Mouse (Mus musculus): ENCODE data around the gene Arid5b. TPM values are rescaled to one million over a fixed set of nuclear protein-coding genes. Genes with fewer than 3 reads are reported as not detected.

Arid5b gene
- polyA plus RNA-seq, 1 experiment, result 4.0 TPM

DNA sequence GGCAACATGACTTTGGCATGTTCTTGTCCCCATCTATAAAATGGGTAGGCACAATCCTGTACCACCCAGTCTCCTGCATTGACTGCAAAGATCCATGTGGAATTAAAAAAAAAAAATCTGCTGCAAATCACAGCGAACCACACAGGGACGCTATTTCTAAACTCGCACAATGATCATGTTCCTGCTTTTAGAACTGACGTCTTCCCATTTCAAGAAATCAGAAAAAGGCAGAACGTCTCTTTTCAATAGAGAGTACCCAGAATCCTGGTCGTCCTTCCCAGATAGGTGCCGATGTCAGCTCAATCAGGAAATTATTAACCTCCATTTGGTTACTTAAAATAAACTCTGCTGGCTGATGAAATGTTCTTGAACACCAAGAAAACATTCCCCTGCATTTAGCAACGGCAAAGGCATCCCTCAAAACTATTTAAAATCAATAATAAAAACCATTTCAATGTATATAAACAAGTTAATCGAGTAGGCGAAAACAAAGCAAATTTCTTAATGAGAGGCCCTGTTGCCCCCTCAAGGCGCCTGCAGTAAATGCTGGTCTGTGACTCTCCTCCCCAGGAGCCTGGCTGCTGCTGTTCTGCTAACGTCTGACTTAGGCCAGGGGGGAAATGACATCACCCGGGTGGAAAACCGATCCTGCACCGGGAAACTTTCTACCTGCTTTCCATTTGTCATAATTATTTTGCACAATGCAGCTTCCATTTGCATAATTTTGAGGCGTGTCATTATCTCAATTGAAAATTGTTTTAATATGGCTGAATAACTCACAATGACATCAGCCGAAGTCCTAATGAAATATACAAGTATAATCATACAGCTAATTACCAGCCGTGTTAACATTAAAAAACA lies 3.4 kb downstream of the Arid5b start:
- TF ChIP-seq CTCF (IDR thresholded peaks at IDR 0.05; ENCODE audit: borderline replicate concordance, control insufficient read depth, extremely low read depth, insufficient read depth, low read length, poor library complexity) (no peak), POLR2A (IDR thresholded peaks at IDR 0.05; ENCODE audit: control insufficient read depth, extremely low read depth, insufficient read depth, low read length, poor library complexity) (no peak)
- Histone ChIP-seq H3K4me3 (ENCODE audit: control insufficient read depth, insufficient read depth, low read length) (no peak overlapping the region), H3K36me3 (ENCODE audit: control insufficient read depth, insufficient read depth, low read length) (no peaks in the 10 kb centered on the region), H3K27me3 (ENCODE audit: control insufficient read depth, insufficient read depth, low read length) (no peaks in the 10 kb centered on the region), H3K27ac (ENCODE audit: control insufficient read depth, insufficient read depth, low read length) (no peak overlapping the region), H3K4me1 (replicated peaks; ENCODE audit: control insufficient read depth, insufficient read depth, low read length) (no peaks in the 10 kb centered on the region)
- DNase-seq, result peak; percentile 12
- 42% methylated on average over 18 of the region's 18 CpGs for WGBS

DNA sequence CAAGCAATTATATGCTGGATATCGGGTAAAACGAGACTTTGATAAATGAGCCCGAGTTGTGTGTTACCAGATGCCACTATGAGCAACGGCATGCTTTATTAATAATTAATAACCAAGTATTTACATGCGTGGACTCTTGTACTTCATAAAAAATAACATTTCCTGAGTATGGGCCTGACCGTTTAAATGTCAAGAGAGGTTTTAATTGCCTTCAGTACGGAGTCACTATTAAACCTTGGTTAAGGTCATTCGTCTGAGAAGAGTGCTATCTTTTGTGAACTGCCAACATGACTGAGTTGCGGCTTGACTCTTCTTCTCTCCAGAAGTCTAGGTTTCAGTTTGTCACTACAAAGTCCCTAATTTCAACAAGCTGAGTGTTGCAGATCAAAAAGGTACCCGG lies 8.8 kb downstream of the Arid5b start:
- Histone ChIP-seq H3K4me1 (replicated peaks; ENCODE audit: control insufficient read depth, insufficient read depth, low read length) (no peaks in the 10 kb centered on the region), H3K27me3 (ENCODE audit: control insufficient read depth, insufficient read depth, low read length) (no peaks in the 10 kb centered on the region), H3K4me3 (ENCODE audit: control insufficient read depth, insufficient read depth, low read length) (no peak overlapping the region), H3K27ac (ENCODE audit: control insufficient read depth, insufficient read depth, low read length) (no peak overlapping the region), H3K36me3 (ENCODE audit: control insufficient read depth, insufficient read depth, low read length) (no peaks in the 10 kb centered on the region)
- DNase-seq, result no peak
- WGBS, result 96% methylated on average over 10 of the region's 10 CpGs
- TF ChIP-seq POLR2A (IDR thresholded peaks at IDR 0.05; ENCODE audit: control insufficient read depth, extremely low read depth, insufficient read depth, low read length, poor library complexity) (no peak), CTCF (IDR thresholded peaks at IDR 0.05; ENCODE audit: borderline replicate concordance, control insufficient read depth, extremely low read depth, insufficient read depth, low read length, poor library complexity) (no peak)

DNA sequence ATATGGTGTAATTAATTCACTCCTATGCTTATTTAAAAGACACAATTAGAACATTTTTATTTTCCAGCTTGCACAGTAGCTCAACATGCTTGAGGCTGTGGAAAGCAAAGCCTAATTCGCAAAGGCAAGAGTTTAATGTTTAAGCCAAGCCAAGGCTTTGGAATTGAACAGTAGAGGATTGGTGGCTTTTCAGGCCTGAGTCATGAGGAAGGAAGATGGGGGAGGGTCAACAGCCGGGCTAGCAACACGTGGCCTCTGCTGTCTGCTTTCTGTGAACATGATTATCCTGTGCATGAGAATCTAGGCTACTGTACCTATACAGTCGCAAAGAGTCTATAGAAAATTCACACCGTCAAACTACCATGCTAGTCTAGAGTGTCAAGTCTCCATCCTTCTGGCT lies 9.9 kb downstream of the Arid5b start:
- Histone ChIP-seq H3K4me3 (ENCODE audit: control insufficient read depth, insufficient read depth, low read length) (no peak overlapping the region), H3K27ac (ENCODE audit: control insufficient read depth, insufficient read depth, low read length) (no peak overlapping the region), H3K27me3 (ENCODE audit: control insufficient read depth, insufficient read depth, low read length) (no peaks in the 10 kb centered on the region), H3K36me3 (ENCODE audit: control insufficient read depth, insufficient read depth, low read length) (no peaks in the 10 kb centered on the region), H3K4me1 (replicated peaks; ENCODE audit: control insufficient read depth, insufficient read depth, low read length) (peaks cover 3% of the 10 kb centered on the region; the same call in 1 of the 2 replicates)
- 38% methylated on average over 5 of the region's 5 CpGs for WGBS
- no peak for TF ChIP-seq CTCF (IDR thresholded peaks at IDR 0.05; ENCODE audit: borderline replicate concordance, control insufficient read depth, extremely low read depth, insufficient read depth, low read length, poor library complexity)
- no peak for TF ChIP-seq POLR2A (IDR thresholded peaks at IDR 0.05; ENCODE audit: control insufficient read depth, extremely low read depth, insufficient read depth, low read length, poor library complexity)
- no peak for DNase-seq

DNA sequence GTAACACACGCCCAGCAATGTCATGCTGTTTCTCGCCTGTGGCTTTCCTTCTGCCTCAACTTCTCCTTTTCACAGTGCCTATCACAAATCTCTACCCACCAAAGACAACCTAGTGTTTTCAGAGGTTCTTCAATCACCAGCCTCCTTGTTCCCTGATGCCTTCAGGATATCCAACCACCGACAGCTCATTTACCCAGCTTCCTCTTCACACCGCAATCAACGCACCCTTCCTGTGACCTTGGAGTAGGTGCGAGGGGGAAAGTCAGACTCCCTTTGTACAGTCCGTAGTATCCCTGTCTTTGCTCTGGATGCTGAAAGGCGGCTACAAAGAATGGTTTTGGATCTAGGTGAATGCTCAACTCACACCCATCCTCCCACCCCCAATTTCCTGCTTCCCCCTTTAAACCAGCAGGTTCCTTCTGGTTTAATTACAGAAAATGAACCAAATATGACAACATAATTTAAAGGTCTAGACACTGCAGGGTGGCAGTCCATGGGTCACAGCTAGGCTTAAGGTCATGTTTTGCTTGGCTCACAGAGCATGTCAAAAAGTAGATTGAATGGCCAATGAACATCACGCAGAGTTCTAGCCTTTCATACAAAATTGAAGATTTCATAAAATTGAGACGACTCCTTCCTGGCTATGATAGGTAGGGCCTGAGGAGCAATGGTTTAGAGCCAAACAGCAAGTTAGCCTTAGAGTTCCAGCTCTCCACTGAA lies 14.4 kb downstream of the Arid5b start:
- 45% methylated on average over 10 of the region's 10 CpGs for WGBS
- H3K4me1 ChIP-seq (replicated peaks; ENCODE audit: control insufficient read depth, insufficient read depth, low read length), result peaks cover 3% of the 10 kb centered on the region; the same call in 1 of the 2 replicates
- H3K27me3 ChIP-seq (ENCODE audit: control insufficient read depth, insufficient read depth, low read length), result no peaks in the 10 kb centered on the region
- DNase-seq, result no peak
- no peaks in the 10 kb centered on the region for H3K36me3 ChIP-seq (ENCODE audit: control insufficient read depth, insufficient read depth, low read length)
- no peak overlapping the region for H3K4me3 ChIP-seq (ENCODE audit: control insufficient read depth, insufficient read depth, low read length)
- TF ChIP-seq CTCF (IDR thresholded peaks at IDR 0.05; ENCODE audit: borderline replicate concordance, control insufficient read depth, extremely low read depth, insufficient read depth, low read length, poor library complexity), result no peak
- TF ChIP-seq POLR2A (IDR thresholded peaks at IDR 0.05; ENCODE audit: control insufficient read depth, extremely low read depth, insufficient read depth, low read length, poor library complexity), result no peak
- no peak overlapping the region for H3K27ac ChIP-seq (ENCODE audit: control insufficient read depth, insufficient read depth, low read length)

DNA sequence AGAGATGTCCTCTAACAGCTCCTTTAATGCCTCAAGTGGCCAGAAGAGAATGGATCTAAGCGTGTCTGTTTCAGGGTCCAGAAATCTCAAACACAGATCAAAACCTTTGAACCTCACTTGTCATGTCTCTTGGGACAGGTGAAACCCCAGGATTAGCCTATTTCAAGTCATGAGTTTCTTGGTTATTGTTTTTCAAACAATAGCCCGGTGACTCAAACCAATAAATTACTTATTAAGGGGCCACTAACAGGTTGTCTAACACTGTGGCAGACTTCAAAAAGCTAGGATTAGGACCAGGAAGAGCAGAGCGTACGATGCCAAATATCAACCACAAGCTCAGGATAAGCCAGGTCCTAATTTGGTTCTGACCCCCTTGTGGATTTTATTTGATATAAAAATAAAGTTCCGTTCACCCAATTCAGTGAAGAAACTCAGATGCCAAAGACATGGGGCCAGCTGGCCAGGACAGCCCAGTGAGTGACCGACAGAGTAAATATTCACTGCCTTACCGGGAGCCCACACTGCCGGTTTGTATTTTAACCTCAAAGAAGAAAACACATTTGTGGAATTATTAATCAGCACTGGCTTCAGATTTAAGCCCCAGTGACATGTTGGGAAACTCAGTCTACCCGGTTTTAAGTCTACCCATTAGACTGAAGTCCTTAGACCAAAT lies 15.1 kb downstream of the Arid5b start:
- H3K27me3 ChIP-seq (ENCODE audit: control insufficient read depth, insufficient read depth, low read length), result no peaks in the 10 kb centered on the region
- no peak overlapping the region for H3K4me3 ChIP-seq (ENCODE audit: control insufficient read depth, insufficient read depth, low read length)
- peaks cover 3% of the 10 kb centered on the region; the same call in 1 of the 2 replicates for H3K4me1 ChIP-seq (replicated peaks; ENCODE audit: control insufficient read depth, insufficient read depth, low read length)
- 86% methylated on average over 9 of the region's 9 CpGs for WGBS
- no peaks in the 10 kb centered on the region for H3K36me3 ChIP-seq (ENCODE audit: control insufficient read depth, insufficient read depth, low read length)
- H3K27ac ChIP-seq (ENCODE audit: control insufficient read depth, insufficient read depth, low read length), result no peak overlapping the region
- TF ChIP-seq POLR2A (IDR thresholded peaks at IDR 0.05; ENCODE audit: control insufficient read depth, extremely low read depth, insufficient read depth, low read length, poor library complexity) (no peak), CTCF (IDR thresholded peaks at IDR 0.05; ENCODE audit: borderline replicate concordance, control insufficient read depth, extremely low read depth, insufficient read depth, low read length, poor library complexity) (no peak)
- no peak for DNase-seq

DNA sequence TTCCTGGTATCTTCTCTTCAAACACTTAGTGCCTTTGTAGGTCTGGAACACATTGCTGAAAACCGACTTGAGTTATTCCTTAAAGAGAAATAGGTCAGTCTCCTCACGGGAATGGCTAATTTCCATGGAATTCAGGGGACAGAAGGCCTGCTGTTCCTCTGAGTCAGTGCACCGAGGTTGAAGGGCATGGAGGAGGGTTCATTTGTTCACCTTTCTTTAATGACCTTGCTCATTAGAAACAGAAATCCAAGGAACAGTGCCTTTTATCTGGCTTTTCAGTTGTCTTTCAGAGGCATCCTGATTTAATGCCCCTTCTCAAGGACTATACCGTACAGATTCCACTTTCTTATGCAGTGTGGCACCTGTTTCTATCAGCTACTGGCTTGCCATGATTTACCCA lies 18.9 kb downstream of the Arid5b start:
- no peak for DNase-seq
- Histone ChIP-seq H3K36me3 (ENCODE audit: control insufficient read depth, insufficient read depth, low read length) (no peaks in the 10 kb centered on the region), H3K27me3 (ENCODE audit: control insufficient read depth, insufficient read depth, low read length) (no peaks in the 10 kb centered on the region), H3K27ac (ENCODE audit: control insufficient read depth, insufficient read depth, low read length) (no peak overlapping the region), H3K4me1 (replicated peaks; ENCODE audit: control insufficient read depth, insufficient read depth, low read length) (peaks cover 3% of the 10 kb centered on the region; the same call in 1 of the 2 replicates), H3K4me3 (ENCODE audit: control insufficient read depth, insufficient read depth, low read length) (no peak overlapping the region)
- TF ChIP-seq POLR2A (IDR thresholded peaks at IDR 0.05; ENCODE audit: control insufficient read depth, extremely low read depth, insufficient read depth, low read length, poor library complexity), result no peak
- WGBS, result 92% methylated on average over 4 of the region's 4 CpGs
